In genomic region chr9:113928591-113928990, GRCm38 (mm10) we compare ENCODE assay signal across 13 mouse cellular contexts. TPM values are rescaled to one million over a fixed set of nuclear protein-coding genes. Genes with fewer than 3 reads are reported as not detected.
DNase-seq lines count a peak whose midpoint lies in the region; ATAC-seq and TF ChIP-seq lines count a peak whose summit lies in the region.
"Had no signal": no experiment of that assay in that cellular context is flagged by ENCODE, and none has a peak within 500 bp of the region (broad histone marks: within the 10 kb centered on the region; RNA-seq: fewer than 3 reads in every experiment).

No protein-coding gene starts in this region.

- ATAC-seq in megakaryocyte progenitor cell, adult 5-6 weeks (replicated peaks; ENCODE audit: poor library complexity), result peak; percentile 61

- no peaks in the 10 kb centered on the region for H3K27me3 ChIP-seq in kidney, adult 2 months (replicated peaks; ENCODE audit: control insufficient read depth, insufficient read depth, low read length)
- H3K27me3 ChIP-seq: embryonic facial prominence, embryonic 13.5 days; limb, embryonic 15.5 days had no signal

- H3K4me1 ChIP-seq in kidney, adult 2 months (ENCODE audit: control insufficient read depth, insufficient read depth, low read length), result peaks cover 8% of the 10 kb centered on the region; the same call in 1 of the 2 replicates
- H3K4me1 ChIP-seq in bone marrow, adult 2 months (ENCODE audit: control insufficient read depth, insufficient read depth, low read length), result peaks cover 1% of the 10 kb centered on the region; the same call in 1 of the 2 replicates

- no peak overlapping the region for H3K27ac ChIP-seq in kidney, adult 2 months (ENCODE audit: insufficient read depth, low read depth, low read length)
- peak overlapping the region; percentile 47; the same call in 1 of the 2 replicates for H3K27ac ChIP-seq in bone marrow, adult 2 months (ENCODE audit: control insufficient read depth, insufficient read depth, low read depth, low read length, poor library complexity)
- H3K27ac ChIP-seq: embryonic facial prominence, embryonic 13.5 days; heart, adult 2 months; limb, embryonic 15.5 days had no signal

- no peaks in the 10 kb centered on the region for H3K36me3 ChIP-seq in kidney, adult 2 months (ENCODE audit: control insufficient read depth, insufficient read depth, low read length)
- H3K36me3 ChIP-seq: limb, embryonic 15.5 days had no signal

- no peak overlapping the region for H3K4me3 ChIP-seq in kidney, adult 2 months (ENCODE audit: insufficient read depth, low read depth, low read length)
- H3K4me3 ChIP-seq in bone marrow, adult 2 months (replicated peaks; ENCODE audit: control insufficient read depth, low read depth, low read length), result no peak overlapping the region
- H3K4me3 ChIP-seq: embryonic facial prominence, embryonic 13.5 days; heart, adult 2 months; limb, embryonic 15.5 days had no signal

- TF ChIP-seq POLR2A in kidney, adult 2 months (IDR thresholded peaks at IDR 0.05; ENCODE audit: low read depth, low read length), result no peak
- no peak for TF ChIP-seq POLR2A in bone marrow, adult 2 months (IDR thresholded peaks at IDR 0.05; ENCODE audit: borderline replicate concordance, control insufficient read depth, low read depth, low read length)

- 81% methylated on average over 4 of the region's 4 CpGs for WGBS in kidney, adult 2 months
- WGBS in bone marrow, adult 2 months, result 2% methylated on average over 4 of the region's 4 CpGs

- TF ChIP-seq CTCF in kidney, adult 2 months (conservative IDR thresholded peaks at IDR 0.05; ENCODE audit: insufficient read depth, insufficient read length, low read depth, low read length), result no peak
- TF ChIP-seq CTCF in bone marrow, adult 2 months (IDR thresholded peaks at IDR 0.05; ENCODE audit: control insufficient read depth, insufficient read depth, low read length), result no peak

- peak; percentile 19 for DNase-seq in kidney, adult 2 months
- no peak for DNase-seq in kidney, postnatal 14 days
- DNase-seq in 416B (ENCODE audit: low read depth), result peak; percentile 76
- no peak for DNase-seq in gastrocnemius, adult 8-10 months (ENCODE audit: low spot score in 2 of 2)
- DNase-seq in cerebellum, postnatal 4 days (ENCODE audit: low spot score in 2 of 2), result no peak
- DNase-seq: cerebellum, postnatal 36 days; heart, postnatal 36 days; thymus, postnatal 4 days had no signal

RNA-seq across cellular contexts. Expression of gene Ubp1, which starts 2.1 kb away (rescaled TPM):
- polyA plus RNA-seq in kidney, adult 2 months (2012; rRNA removed), result 42.5 and 44.7 TPM in 2 replicates
- 103 and 110 TPM in 2 replicates for polyA plus RNA-seq in bone marrow, adult 2 months (2011; ENCODE audit: insufficient read depth, insufficient read length, low replicate concordance, missing spikeins)
- total RNA-seq in megakaryocyte progenitor cell, adult 5-6 weeks (2015), result 40.9 and 60.7 TPM in 2 replicates
- 48.6 and 60.2 TPM in 2 replicates for total RNA-seq in megakaryocyte progenitor cell, adult 5-6 weeks (2017)
- total RNA-seq in gastrocnemius, adult 8-10 months (2022), result 10 to 100 TPM; 12.6 to 18.0 (median 16.6) TPM

Comparison
In these comparisons a context has a peak if more than half of its experiments do, and no peak if none do; other contexts are left out.
1. DNase-seq: peak in kidney, adult 2 months (single experiment) and 416B (single experiment); none in kidney, postnatal 14 days (single experiment), gastrocnemius, adult 8-10 months (0 of 2) and cerebellum, postnatal 4 days (0 of 2).